Mouse (Mus musculus) forebrain, embryonic 16.5 days (tissue): Measurements from ENCODE around the gene Tubgcp3. TPM values are rescaled to one million over a fixed set of nuclear protein-coding genes. Genes with fewer than 3 reads are reported as not detected.
A peak's percentile ranks its signal among the peaks of the same experiment; 100 is the strongest.
"Not testable (repeated sequence)": the region's sequence is repeated elsewhere in the genome, so short reads cannot be mapped to it uniquely, and the experiment has no call there.

Experiments used
- ATAC-seq: fragments of 200-750 bp; cut with Nextera tagmentation; 2 replicates; pipeline ENCODE4 v1.8.0; 2017; ENCODE audit warnings: mild to moderate bottlenecking, moderate library complexity
- H3K27ac ChIP-seq: fragments of 300-500 bp; sonication (generic); 2 replicates; pipeline ENCODE4 v1.5.1; 2014; ENCODE audit warnings: low read length, control low read depth
- H3K27me3 ChIP-seq: fragments of 300-500 bp; sonication (generic); replicated peaks from 2 replicates; pipeline ENCODE4 v1.6.1; 2014; ENCODE audit warnings: low read length; ENCODE audit not compliant: control insufficient read depth, insufficient read depth
- H3K36me3 ChIP-seq: fragments of 300-500 bp; sonication (generic); 2 replicates; pipeline ENCODE4 v1.6.1; 2014; ENCODE audit not compliant: control insufficient read depth, insufficient read depth
- H3K4me1 ChIP-seq: fragments of 300-500 bp; sonication (generic); replicated peaks from 2 replicates; pipeline ENCODE4 v1.6.1; 2014; ENCODE audit warnings: low read length; ENCODE audit not compliant: control insufficient read depth, insufficient read depth
- H3K4me2 ChIP-seq: fragments of 300-500 bp; sonication (generic); 2 replicates; pipeline ENCODE4 v1.6.1; 2014; ENCODE audit warnings: mild to moderate bottlenecking, low read length, control low read depth
- H3K4me3 ChIP-seq: fragments of 300-500 bp; sonication (generic); replicated peaks from 2 replicates; pipeline ENCODE4 v1.5.1; 2014; ENCODE audit warnings: mild to moderate bottlenecking, low read length, control low read depth
- H3K9ac ChIP-seq: fragments of 300-500 bp; sonication (generic); replicated peaks from 2 replicates; pipeline ENCODE4 v1.6.1; 2014; ENCODE audit warnings: low read depth, low read length, control low read depth
- H3K9me3 ChIP-seq: fragments of 300-500 bp; sonication (generic); 2 replicates; pipeline ENCODE4 v1.6.1; 2016; ENCODE audit warnings: low read length; ENCODE audit not compliant: control insufficient read depth
- WGBS: fragments of 180-500 bp; shearing (Covaris S2); extraction: QIAGEN DNeasy Blood & Tissue Kit; methylation state at CpG from one replicate; pipeline ENCODE4 v1.1.7; 2014; 5-methylcytosine and 5-hydroxymethylcytosine counted together
- polyA plus RNA-seq: library from polyadenylated mRNA; unstranded; fragments of >200 nt; fragmentation: Nextera tagmentation; extraction: Ambion mirVana; gene quantifications from 2 replicates; pipeline ENCODE4 v1.2.1, GENCODE M21; 2015

Tubgcp3 gene
- polyA plus RNA-seq, 1 experiment from 2014 or later = 43.9 TPM

GRCm38 (mm10) chr8:12621550-12622222 lies 50.4 kb downstream of the Tubgcp3 start:
- Histone ChIP-seq H3K4me2 (no peak overlapping the region), H3K36me3 (peaks cover 19% of the 10 kb centered on the region), H3K9ac (no peak overlapping the region), H3K27me3 (no peaks in the 10 kb centered on the region), H3K27ac (no peak overlapping the region), H3K9me3 (0 out of 2 replicates have a peak, but pooled peaks cover 2% of the 10 kb centered on the region), H3K4me3 (no peak overlapping the region), H3K4me1 (no peaks in the 10 kb centered on the region)
- ATAC-seq = no peak
- WGBS = 89% methylated on average over 18 of the region's 18 CpGs

DNA sequence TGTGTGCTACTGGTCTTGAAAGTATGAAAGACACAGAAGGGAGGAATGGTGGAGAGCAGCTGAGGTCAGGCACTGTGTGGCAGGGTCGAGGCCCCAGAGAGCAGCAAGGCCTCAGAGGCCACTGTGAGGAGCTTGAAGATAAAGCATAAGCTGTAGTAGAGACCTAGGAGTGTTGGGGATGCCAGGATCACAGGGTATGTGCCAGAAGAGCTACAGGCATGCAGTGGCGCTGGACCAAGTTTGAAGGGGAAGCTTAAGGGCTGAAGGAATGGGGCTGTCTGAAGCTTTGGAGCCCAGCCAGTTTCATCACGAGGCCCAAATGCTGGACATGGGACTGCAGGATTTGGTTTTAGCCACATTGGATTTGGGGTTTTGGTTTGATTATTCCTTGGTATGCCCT lies 54.7 kb downstream of the Tubgcp3 start:
- H3K9me3 ChIP-seq, H3K27me3 ChIP-seq, H3K9ac ChIP-seq, ATAC-seq, H3K4me3 ChIP-seq, H3K27ac ChIP-seq, H3K4me1 ChIP-seq, H3K4me2 ChIP-seq: not testable (repeated sequence)
- peaks cover 14% of the 10 kb centered on the region for H3K36me3 ChIP-seq
- WGBS = 80% methylated on average over 3 of the region's 3 CpGs

DNA sequence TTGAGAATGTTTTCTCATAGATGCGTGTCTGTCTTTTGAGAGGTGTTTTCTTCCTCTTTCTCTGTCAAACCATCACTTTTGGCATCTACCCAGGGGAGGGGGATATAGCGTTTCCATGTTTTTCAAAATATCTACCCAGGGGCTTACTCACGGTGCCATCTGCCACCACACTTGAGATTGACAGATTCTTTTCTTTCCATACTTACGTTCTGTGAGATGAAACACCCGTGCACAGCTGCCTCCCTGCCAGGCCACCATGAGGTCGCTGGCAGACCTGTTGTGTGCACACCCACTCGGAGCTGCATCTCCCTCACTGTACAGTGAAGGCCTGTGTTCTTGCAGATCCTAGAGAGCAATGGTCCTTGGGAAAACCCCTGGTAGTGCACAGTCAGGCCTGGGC lies 58.8 kb downstream of the Tubgcp3 start:
- no peaks in the 10 kb centered on the region; the same call in 1 of the 2 replicates for H3K27me3 ChIP-seq
- H3K9ac ChIP-seq = no peak overlapping the region
- H3K9me3 ChIP-seq = no peaks in the 10 kb centered on the region
- peaks cover 10% of the 10 kb centered on the region; the same call in 1 of the 2 replicates for H3K4me1 ChIP-seq
- H3K27ac ChIP-seq = 0 out of 2 replicates have a peak overlapping the region, but pooled peaks have one; percentile 3
- no peak overlapping the region for H3K4me2 ChIP-seq
- H3K36me3 ChIP-seq = no peaks in the 10 kb centered on the region
- WGBS = 41% methylated on average over 7 of the region's 7 CpGs
- no peak overlapping the region for H3K4me3 ChIP-seq
- ATAC-seq = 0 out of 2 replicates have a peak, but pooled peaks have one; percentile 22

DNA sequence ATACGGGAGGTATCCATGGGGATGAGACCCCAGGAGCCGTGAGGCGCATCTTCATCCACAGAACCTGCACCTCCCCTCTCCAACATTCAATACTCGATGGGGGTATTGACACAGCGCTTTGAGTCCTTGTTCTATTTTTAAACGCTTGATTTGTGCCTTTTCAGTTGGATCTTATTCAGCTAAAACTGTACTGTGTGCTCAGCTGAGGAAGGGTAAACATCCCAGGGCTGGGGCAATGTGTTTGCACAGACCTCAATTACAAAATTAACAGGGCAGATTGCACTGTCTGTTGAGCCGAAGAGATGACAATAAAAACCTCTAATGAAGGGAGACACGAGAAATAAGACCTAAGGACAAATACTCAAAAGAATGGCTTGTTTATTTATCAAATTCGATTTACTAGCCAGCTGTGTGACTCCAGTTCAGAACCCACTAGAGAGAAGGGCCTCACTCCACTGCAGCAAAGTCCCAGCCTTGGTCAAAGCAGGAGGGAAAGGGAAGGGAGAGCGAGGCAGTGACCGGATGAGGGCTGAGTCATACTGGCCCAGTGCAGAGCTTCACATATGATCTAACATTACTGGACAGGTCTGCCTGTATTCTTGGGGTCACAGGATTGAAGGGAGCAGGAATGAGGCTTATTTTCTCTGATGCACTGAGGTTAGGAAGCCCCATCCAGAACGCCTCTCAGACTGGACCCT lies 62.1 kb downstream of the Tubgcp3 start:
- H3K9ac ChIP-seq = no peak overlapping the region
- H3K4me3 ChIP-seq = no peak overlapping the region
- H3K4me2 ChIP-seq = no peak overlapping the region
- WGBS = 65% methylated on average over 12 of the region's 12 CpGs
- H3K9me3 ChIP-seq = no peaks in the 10 kb centered on the region
- no peak for ATAC-seq
- no peaks in the 10 kb centered on the region for H3K36me3 ChIP-seq
- no peak overlapping the region for H3K27ac ChIP-seq
- no peaks in the 10 kb centered on the region; the same call in 1 of the 2 replicates for H3K27me3 ChIP-seq
- peaks cover 10% of the 10 kb centered on the region; the same call in 1 of the 2 replicates for H3K4me1 ChIP-seq

- no peaks in the 10 kb centered on the region for H3K9me3 ChIP-seq
- H3K27me3 ChIP-seq = no peaks in the 10 kb centered on the region; the same call in 1 of the 2 replicates
- H3K9ac ChIP-seq = no peak overlapping the region
- H3K4me3 ChIP-seq = no peak overlapping the region
- no peak overlapping the region for H3K27ac ChIP-seq
- peaks cover 10% of the 10 kb centered on the region; the same call in 1 of the 2 replicates for H3K4me1 ChIP-seq
- no peaks in the 10 kb centered on the region for H3K36me3 ChIP-seq
- no peak overlapping the region for H3K4me2 ChIP-seq
- ATAC-seq = no peak
- WGBS = 85% methylated on average over 10 of the region's 10 CpGs
Measured at GRCm38 (mm10) chr8:12608810-12609209, 63.2 kb downstream of the Tubgcp3 start.

- no peaks in the 10 kb centered on the region for H3K9me3 ChIP-seq
- H3K4me1 ChIP-seq = 0 out of 2 replicates have a peak, but pooled peaks cover 5% of the 10 kb centered on the region
- H3K27ac ChIP-seq = no peak overlapping the region
- H3K9ac ChIP-seq = no peak overlapping the region
- peak; percentile 50; the same call in 1 of the 2 replicates for ATAC-seq
- H3K36me3 ChIP-seq = no peaks in the 10 kb centered on the region
- no peak overlapping the region for H3K4me2 ChIP-seq
- H3K27me3 ChIP-seq = no peaks in the 10 kb centered on the region; the same call in 1 of the 2 replicates
- H3K4me3 ChIP-seq = no peak overlapping the region
- 22% methylated on average over 6 of the region's 6 CpGs for WGBS
Measured at GRCm38 (mm10) chr8:12607223-12607622, 64.8 kb downstream of the Tubgcp3 start.

- ATAC-seq = no peak
- Histone ChIP-seq H3K9ac (no peak overlapping the region), H3K4me1 (0 out of 2 replicates have a peak, but pooled peaks cover 3% of the 10 kb centered on the region), H3K4me3 (no peak overlapping the region), H3K27me3 (no peaks in the 10 kb centered on the region), H3K27ac (no peak overlapping the region), H3K9me3 (no peaks in the 10 kb centered on the region), H3K4me2 (no peak overlapping the region), H3K36me3 (no peaks in the 10 kb centered on the region)
- WGBS = 90% methylated on average over 5 of the region's 5 CpGs
Measured at GRCm38 (mm10) chr8:12583785-12584184, 88.3 kb downstream of the Tubgcp3 start.

GRCm38 (mm10) chr8:12579339-12579999 lies 92.6 kb downstream of the Tubgcp3 start:
- 50% methylated on average over 19 of the region's 19 CpGs for WGBS
- not testable (repeated sequence) for H3K4me2 ChIP-seq, H3K9ac ChIP-seq, H3K27me3 ChIP-seq, H3K36me3 ChIP-seq, H3K27ac ChIP-seq, H3K4me1 ChIP-seq, H3K4me3 ChIP-seq, H3K9me3 ChIP-seq
- peak; percentile 69 for ATAC-seq

GRCm38 (mm10) chr8:12576739-12577138 lies 95.3 kb downstream of the Tubgcp3 start:
- WGBS = 21% methylated on average over 6 of the region's 6 CpGs
- no peaks in the 10 kb centered on the region for H3K27me3 ChIP-seq
- H3K4me3 ChIP-seq = no peak overlapping the region
- ATAC-seq = no peak
- 0 out of 2 replicates have a peak, but pooled peaks cover 2% of the 10 kb centered on the region for H3K9me3 ChIP-seq
- no peaks in the 10 kb centered on the region for H3K36me3 ChIP-seq
- H3K27ac ChIP-seq = no peak overlapping the region
- H3K4me1 ChIP-seq = 0 out of 2 replicates have a peak, but pooled peaks cover 3% of the 10 kb centered on the region
- no peak overlapping the region for H3K4me2 ChIP-seq
- no peak overlapping the region for H3K9ac ChIP-seq
